Mouse (Mus musculus): Measurements from ENCODE around the gene Ube2m. TPM values are rescaled to one million over a fixed set of nuclear protein-coding genes. Genes with fewer than 3 reads are reported as not detected.

The Ube2m gene
- 88.4 TPM for total RNA-seq (2023)

DNA sequence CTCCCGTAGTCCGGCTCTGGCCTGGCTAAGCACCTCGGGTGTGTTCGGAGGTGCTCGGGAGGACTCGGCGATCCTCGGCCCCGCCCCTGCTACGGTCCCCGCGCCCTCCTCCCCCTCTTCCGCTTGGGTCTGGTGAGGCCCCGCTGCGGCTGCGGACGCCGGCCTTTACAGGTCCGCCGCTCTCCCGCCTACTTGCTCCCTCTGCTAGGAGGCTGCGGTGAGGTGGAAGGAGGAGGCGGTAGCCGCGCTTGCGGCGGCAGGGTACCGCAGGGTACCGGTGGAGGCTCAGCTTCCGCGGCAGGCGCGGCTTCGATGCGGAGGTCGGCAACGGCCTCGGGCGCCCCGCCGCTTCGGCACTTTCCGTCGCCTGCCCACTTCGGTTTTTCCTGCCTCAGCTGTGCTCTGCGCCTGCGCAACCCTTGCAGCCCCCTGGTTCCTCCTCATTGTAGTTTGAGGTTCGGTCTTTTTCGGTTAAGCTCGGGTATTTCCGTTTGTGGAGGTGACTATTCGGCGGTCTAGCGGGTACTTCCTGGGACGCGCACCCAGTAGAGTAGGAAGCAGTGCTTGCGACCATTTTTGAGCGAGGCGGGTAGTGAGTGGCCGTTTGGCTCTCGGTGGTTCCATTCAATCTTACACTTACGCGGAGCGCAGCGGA, at the start of gene Ube2m:
TSS of gene Ube2m (minus strand) at position 375 of the 655 bp plus-strand sequence.

GRCm38 (mm10) chr7:13054287-13055010, 16.4 kb upstream of the Ube2m start, which contains the start of gene Mzf1:
Gene Mzf1 (minus strand): TSS chr7:13054764.

GRCm38 (mm10) chr7:13034148-13034977, 3.7 kb downstream of the Ube2m start, which contains the start of gene Chmp2a:
Gene Chmp2a (minus strand): TSS chr7:13034807.

DNA sequence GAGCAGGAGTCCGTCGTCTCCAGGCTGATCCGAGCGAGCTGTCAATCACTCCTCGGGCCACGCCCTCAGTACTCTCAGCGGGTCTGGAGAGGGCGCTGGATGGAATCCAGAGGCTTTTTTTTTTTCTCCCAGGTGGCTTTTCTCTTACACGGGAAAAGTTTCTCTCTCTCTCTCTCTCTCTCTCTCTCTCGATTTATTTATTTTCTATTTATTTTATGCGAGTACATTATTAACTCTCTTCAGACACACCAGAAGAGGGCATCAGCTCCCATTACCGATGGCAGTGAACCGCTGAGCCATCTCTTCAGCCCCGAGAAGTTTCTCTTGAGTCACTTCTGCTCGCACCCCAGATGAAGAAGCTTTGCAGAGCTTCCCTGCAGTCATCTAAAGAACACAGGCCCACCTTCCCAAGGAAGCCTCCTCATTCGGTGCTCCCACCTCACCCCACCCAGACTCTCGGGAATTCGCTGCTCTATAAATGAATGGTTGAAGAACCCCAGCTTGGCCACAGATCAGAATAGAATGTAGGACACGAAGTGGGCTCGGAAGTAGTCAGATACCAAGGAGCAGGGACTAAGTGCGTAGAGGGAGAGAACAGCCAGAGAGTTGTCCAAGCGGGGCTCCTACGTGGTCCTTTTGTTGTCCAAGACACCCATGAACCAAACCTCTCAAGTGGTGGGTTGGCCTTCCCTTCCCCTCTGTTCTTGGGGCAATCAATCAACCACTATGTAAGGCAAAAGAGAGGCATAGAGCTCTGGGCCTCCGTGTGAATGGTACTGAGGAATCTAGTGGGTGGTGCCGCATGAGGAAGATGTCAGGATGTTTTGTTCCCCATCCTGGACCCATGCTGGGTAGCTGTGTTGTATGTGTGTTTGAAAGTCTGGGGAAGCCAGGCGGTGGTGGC, 27.8 kb downstream of the Ube2m start, which contains the start of gene Zbtb45:
TSS of gene Zbtb45 (minus strand) at position 30 of the 904 bp plus-strand sequence.

GRCm38 (mm10) chr7:12998851-12999250, 39.2 kb downstream of the Ube2m start, which contains the start of gene Trim28:
Gene Trim28 (plus strand): TSS chr7:12999114.

DNA sequence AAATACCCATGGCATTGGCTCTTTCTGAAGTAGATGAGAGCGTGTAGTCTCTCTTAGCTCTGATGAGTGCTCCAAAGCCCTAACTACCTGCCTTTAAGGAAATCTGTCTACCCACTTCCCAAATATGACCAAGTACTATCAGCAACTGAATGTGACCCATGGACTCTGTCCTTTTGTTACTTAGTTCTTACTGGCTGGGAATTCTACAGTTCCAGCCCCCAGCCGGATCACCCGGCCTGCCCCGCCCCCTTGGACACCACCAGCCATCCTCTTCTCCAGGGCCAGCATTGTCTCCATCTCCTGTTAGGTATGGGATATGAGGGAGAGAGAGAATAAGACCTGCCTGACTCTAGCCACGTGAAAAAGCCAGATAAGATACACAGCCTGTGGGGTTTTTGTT, 40.0 kb downstream of the Ube2m start, which contains the start of gene Slc27a5:
TSS of gene Slc27a5 (minus strand) at position 140 of the 400 bp plus-strand sequence.

Other genes with a start within 250 kb of the Ube2m start
- 24.6 TPM for gene Zscan18, start 234.6 kb downstream of the Ube2m start, total RNA-seq (2023)
- gene Zfp329, start 219.4 kb downstream of the Ube2m start, total RNA-seq (2023) = 12.0 TPM
- 117 TPM for gene Zfp110, start 203.5 kb downstream of the Ube2m start, total RNA-seq (2023)
- 1.6 TPM for gene Zfp128, start 157.1 kb downstream of the Ube2m start, total RNA-seq (2023)
- gene Zscan22, start 140.5 kb downstream of the Ube2m start, total RNA-seq (2023) = 10.7 TPM
- 3,246 TPM for gene Rps5, start 116.0 kb downstream of the Ube2m start, total RNA-seq (2023)
- 1.8 TPM for gene Rnf225, start 110.9 kb downstream of the Ube2m start, total RNA-seq (2023)
- 2.6 TPM for gene Zfp324, start 72.4 kb downstream of the Ube2m start, total RNA-seq (2023)
- 7.4 TPM for gene Zfp446, start 60.4 kb downstream of the Ube2m start, total RNA-seq (2023)
- gene Slc27a5, start 40.1 kb downstream of the Ube2m start, total RNA-seq (2023) = not detected
- 378 TPM for gene Trim28, start 39.2 kb downstream of the Ube2m start, total RNA-seq (2023)
- 18.3 TPM for gene Zbtb45, start 28.2 kb downstream of the Ube2m start, total RNA-seq (2023)
- gene Chmp2a, start 3.5 kb downstream of the Ube2m start, total RNA-seq (2023) = 102 TPM
- gene Mzf1, start 16.5 kb upstream of the Ube2m start, total RNA-seq (2023) = 0.46 TPM
- not detected for gene Vmn1r85, start 56.9 kb upstream of the Ube2m start, total RNA-seq (2023)
- not detected for gene Vmn1r86, start 81.6 kb upstream of the Ube2m start, total RNA-seq (2023)
- not detected for gene Vmn1r87, start 101.9 kb upstream of the Ube2m start, total RNA-seq (2023)
- gene Vmn1r88, start 121.3 kb upstream of the Ube2m start, total RNA-seq (2023) = 0.31 TPM
- gene Vmn1r89, start 174.7 kb upstream of the Ube2m start, total RNA-seq (2023) = not detected
- gene Lig1, start 239.0 kb upstream of the Ube2m start, total RNA-seq (2023) = 21.1 TPM
- 6.5 TPM for gene Zswim9, start 240.4 kb upstream of the Ube2m start, total RNA-seq (2023)

All from CD8-positive naive resting alpha-beta T cell, adult 57 days (primary cell).